Mouse (Mus musculus): Measurements from ENCODE around the gene Vax2. TPM values are rescaled to one million over a fixed set of nuclear protein-coding genes. Genes with fewer than 3 reads are reported as not detected.

The Vax2 gene
- polyA plus RNA-seq, 2 experiments = 1.1 to 1.4 TPM

DNA sequence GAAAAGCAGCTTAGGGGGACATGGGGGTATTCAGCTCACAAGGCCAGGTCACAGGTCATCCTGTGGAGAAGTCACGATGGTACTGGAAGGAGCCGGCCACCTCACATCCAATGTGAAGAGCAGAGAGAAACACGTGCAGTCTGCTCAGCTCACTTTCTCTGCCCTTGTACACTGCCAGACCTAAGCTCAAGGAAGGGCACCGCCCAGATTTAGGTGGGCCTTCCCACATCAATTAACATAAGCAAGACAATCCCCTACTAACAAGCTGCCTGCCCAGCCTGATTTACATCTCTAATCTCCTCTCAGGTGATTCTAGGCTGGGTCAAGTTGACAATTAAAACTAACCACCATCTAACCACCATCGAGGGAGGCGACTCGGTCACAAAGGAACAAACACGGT is 13.1 kb upstream of the Vax2 start:
- no peak overlapping the region for H3K27ac ChIP-seq (replicated peaks; ENCODE audit: low read depth, low read length)
- H3K4me3 ChIP-seq (replicated peaks; ENCODE audit: low read length) = no peak overlapping the region
- H3K9me3 ChIP-seq (ENCODE audit: control insufficient read depth, low read length) = no peaks in the 10 kb centered on the region
- no peaks in the 10 kb centered on the region for H3K4me1 ChIP-seq (ENCODE audit: control insufficient read depth, insufficient read depth, low read length)
- WGBS = 4% methylated on average over 8 of the region's 8 CpGs
- H3K36me3 ChIP-seq (ENCODE audit: control insufficient read depth, insufficient read depth, low read length) = no peaks in the 10 kb centered on the region
- peaks cover 95% of the 10 kb centered on the region for H3K27me3 ChIP-seq (ENCODE audit: control insufficient read depth, insufficient read depth, low read length)
- DNase-seq (ENCODE audit: low spot score) (no peak), ATAC-seq (ENCODE audit: low FRiP score, low read depth) (no peak)
- no peak for TF ChIP-seq POLR2A (IDR thresholded peaks at IDR 0.05; ENCODE audit: borderline replicate concordance, extremely low read depth, insufficient read depth, insufficient read length)
- no peak overlapping the region for H3K4me2 ChIP-seq (replicated peaks; ENCODE audit: low read depth, low read length, severe bottlenecking)
- no peak overlapping the region for H3K9ac ChIP-seq (ENCODE audit: low read depth, low read length, severe bottlenecking)

DNA sequence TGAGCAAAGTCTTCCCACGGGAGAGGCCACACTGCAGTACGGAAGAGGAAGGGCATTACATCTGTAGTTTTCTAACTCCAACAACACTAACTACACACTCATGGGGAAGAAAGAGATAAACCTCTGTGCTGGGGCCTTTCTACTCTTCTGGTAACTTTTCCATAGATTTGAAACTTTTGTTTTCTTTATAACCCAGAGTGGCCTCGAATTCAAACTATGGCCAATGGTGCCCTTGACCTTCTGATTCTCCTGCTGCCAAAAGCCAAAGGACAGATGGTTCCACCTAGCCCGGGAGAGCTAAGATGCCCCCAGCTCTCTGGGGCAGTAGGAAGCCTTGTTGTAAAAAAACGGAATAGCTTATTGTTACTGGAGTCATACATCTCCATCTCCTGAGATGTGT is 11.1 kb upstream of the Vax2 start:
- ATAC-seq (ENCODE audit: low FRiP score, low read depth) = no peak
- Histone ChIP-seq H3K9ac (ENCODE audit: low read depth, low read length, severe bottlenecking) (no peak overlapping the region), H3K9me3 (ENCODE audit: control insufficient read depth, low read length) (no peaks in the 10 kb centered on the region), H3K4me1 (ENCODE audit: control insufficient read depth, insufficient read depth, low read length) (no peaks in the 10 kb centered on the region), H3K27ac (replicated peaks; ENCODE audit: low read depth, low read length) (no peak overlapping the region), H3K36me3 (ENCODE audit: control insufficient read depth, insufficient read depth, low read length) (no peaks in the 10 kb centered on the region), H3K4me3 (replicated peaks; ENCODE audit: low read length) (no peak overlapping the region), H3K27me3 (ENCODE audit: control insufficient read depth, insufficient read depth, low read length) (peaks cover 95% of the 10 kb centered on the region), H3K4me2 (replicated peaks; ENCODE audit: low read depth, low read length, severe bottlenecking) (no peak overlapping the region)
- 7% methylated on average over 5 of the region's 5 CpGs for WGBS
- no peak for TF ChIP-seq POLR2A (IDR thresholded peaks at IDR 0.05; ENCODE audit: borderline replicate concordance, extremely low read depth, insufficient read depth, insufficient read length)
- DNase-seq (ENCODE audit: low spot score) = no peak

DNA sequence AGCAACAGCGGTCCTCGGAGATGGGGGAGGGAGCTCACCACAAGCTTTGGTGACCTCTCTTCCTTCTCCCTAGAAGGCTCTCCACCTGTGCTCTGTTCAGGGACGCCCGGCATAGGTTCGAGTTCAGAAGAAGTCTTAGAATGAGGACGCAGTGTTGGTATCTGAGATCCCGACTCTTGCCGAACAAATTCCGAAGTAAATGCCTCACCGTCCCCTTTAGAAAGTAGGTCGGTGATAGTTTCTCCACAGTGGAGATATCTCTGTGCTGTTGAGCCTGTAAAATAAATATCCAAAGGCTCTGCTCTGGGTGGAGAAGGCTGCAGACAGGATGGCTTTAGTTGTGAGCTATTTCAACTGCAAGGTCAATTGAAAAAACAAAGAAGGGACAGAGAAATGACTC is 10.1 kb upstream of the Vax2 start:
- H3K27me3 ChIP-seq (ENCODE audit: control insufficient read depth, insufficient read depth, low read length) = peaks cover 95% of the 10 kb centered on the region
- no peak overlapping the region for H3K9ac ChIP-seq (ENCODE audit: low read depth, low read length, severe bottlenecking)
- no peaks in the 10 kb centered on the region for H3K36me3 ChIP-seq (ENCODE audit: control insufficient read depth, insufficient read depth, low read length)
- DNase-seq (ENCODE audit: low spot score) = no peak
- H3K4me3 ChIP-seq (replicated peaks; ENCODE audit: low read length) = no peak overlapping the region
- H3K4me2 ChIP-seq (replicated peaks; ENCODE audit: low read depth, low read length, severe bottlenecking) = no peak overlapping the region
- no peaks in the 10 kb centered on the region for H3K4me1 ChIP-seq (ENCODE audit: control insufficient read depth, insufficient read depth, low read length)
- WGBS = 5% methylated on average over 11 of the region's 11 CpGs
- no peak for ATAC-seq (ENCODE audit: low FRiP score, low read depth)
- no peak overlapping the region for H3K27ac ChIP-seq (replicated peaks; ENCODE audit: low read depth, low read length)
- H3K9me3 ChIP-seq (ENCODE audit: control insufficient read depth, low read length) = no peaks in the 10 kb centered on the region
- TF ChIP-seq POLR2A (IDR thresholded peaks at IDR 0.05; ENCODE audit: borderline replicate concordance, extremely low read depth, insufficient read depth, insufficient read length) = no peak

DNA sequence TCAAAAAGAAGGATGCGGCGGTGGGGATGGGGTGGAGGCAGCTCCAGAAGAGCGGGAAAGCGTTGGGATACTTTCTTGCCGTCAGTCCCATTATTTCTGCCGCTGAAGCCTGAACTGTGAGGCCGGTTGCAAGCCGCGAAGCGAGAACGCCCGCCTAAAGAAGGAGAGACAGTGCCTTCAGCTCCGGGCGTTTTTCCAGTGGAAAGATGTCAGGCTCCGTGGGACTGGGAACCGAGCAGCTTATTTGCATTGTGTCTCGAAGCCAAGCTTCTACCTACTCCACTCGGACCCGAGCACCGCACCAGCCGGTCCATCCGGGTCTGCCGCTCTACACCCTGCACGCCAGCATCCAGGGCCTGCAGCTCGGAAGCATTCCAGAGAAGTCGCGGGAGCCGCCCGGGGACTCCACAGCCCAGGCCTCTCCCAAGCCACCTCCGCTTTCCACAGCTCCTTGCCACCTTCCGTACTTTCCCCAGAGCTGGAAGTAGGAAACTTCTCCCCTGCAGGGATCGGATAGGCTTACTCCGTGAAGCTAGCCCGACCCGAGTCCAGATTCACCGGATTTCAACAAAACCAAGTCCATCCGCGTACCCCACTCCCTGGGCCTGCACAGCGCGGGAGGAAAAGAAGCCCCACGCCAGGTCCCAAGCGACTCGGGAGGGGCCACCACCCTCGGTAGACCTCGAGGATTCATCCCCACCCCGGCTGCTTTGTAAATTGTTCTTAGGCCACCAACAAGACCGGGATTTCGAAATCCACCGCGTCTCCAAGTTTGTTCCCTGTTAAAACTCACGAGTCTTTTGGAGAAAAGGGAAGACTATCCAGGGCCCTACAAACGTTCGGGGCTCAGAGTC is 8.7 kb upstream of the Vax2 start:
- Histone ChIP-seq H3K27me3 (ENCODE audit: control insufficient read depth, insufficient read depth, low read length) (peaks cover 95% of the 10 kb centered on the region), H3K9me3 (ENCODE audit: control insufficient read depth, low read length) (no peaks in the 10 kb centered on the region), H3K36me3 (ENCODE audit: control insufficient read depth, insufficient read depth, low read length) (no peaks in the 10 kb centered on the region), H3K27ac (replicated peaks; ENCODE audit: low read depth, low read length) (no peak overlapping the region), H3K9ac (ENCODE audit: low read depth, low read length, severe bottlenecking) (no peak overlapping the region), H3K4me2 (replicated peaks; ENCODE audit: low read depth, low read length, severe bottlenecking) (peak overlapping the region; percentile 14), H3K4me1 (ENCODE audit: control insufficient read depth, insufficient read depth, low read length) (no peaks in the 10 kb centered on the region), H3K4me3 (replicated peaks; ENCODE audit: low read length) (peak overlapping the region; percentile 18)
- DNase-seq (ENCODE audit: low spot score) (no peak), ATAC-seq (ENCODE audit: low FRiP score, low read depth) (no peak; the same call in 1 of the 2 replicates)
- WGBS = 2% methylated on average over 53 of the region's 53 CpGs
- TF ChIP-seq POLR2A (IDR thresholded peaks at IDR 0.05; ENCODE audit: borderline replicate concordance, extremely low read depth, insufficient read depth, insufficient read length) = no peak

DNA sequence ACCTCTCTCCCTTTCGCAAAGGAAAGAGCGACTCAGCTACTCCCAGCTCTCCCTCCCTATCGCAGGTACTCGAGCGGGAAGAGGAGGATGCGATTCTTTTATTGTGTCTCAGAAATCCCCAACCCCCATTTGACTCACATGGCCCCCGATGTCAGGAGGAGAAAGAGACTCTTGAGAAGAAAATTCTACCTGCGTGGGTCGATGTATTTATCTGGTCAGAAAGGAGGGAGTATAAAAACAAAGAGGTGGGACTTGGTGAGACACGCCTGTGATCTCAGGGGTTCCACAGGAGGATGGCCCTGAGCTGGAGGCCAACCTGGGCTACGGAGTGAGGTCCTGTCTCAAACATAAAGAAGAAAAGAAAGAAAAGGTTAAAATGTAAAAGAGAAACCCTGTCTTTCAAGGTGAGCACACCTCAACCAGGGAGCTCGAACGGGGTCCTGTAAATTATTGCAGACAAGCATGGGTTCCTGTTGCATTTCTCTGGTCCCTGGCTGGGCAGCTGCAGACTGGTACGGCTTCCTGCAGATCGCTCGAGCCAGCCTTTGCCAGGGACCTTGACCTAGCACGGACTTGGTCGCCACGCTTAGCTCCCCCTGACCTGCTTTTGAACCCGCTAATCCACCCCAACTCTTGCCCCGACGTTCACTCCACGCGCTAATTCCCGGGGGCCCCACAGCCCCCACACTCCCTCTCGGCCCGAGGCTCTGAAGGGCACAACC is 7.9 kb upstream of the Vax2 start:
- Histone ChIP-seq H3K9me3 (ENCODE audit: control insufficient read depth, low read length) (no peaks in the 10 kb centered on the region), H3K4me3 (replicated peaks; ENCODE audit: low read length) (no peak overlapping the region), H3K4me2 (replicated peaks; ENCODE audit: low read depth, low read length, severe bottlenecking) (no peak overlapping the region), H3K36me3 (ENCODE audit: control insufficient read depth, insufficient read depth, low read length) (no peaks in the 10 kb centered on the region), H3K27ac (replicated peaks; ENCODE audit: low read depth, low read length) (no peak overlapping the region), H3K9ac (ENCODE audit: low read depth, low read length, severe bottlenecking) (0 out of 2 replicates have a peak overlapping the region, but pooled peaks have one; percentile 12), H3K4me1 (ENCODE audit: control insufficient read depth, insufficient read depth, low read length) (no peaks in the 10 kb centered on the region), H3K27me3 (ENCODE audit: control insufficient read depth, insufficient read depth, low read length) (peaks cover 94% of the 10 kb centered on the region)
- TF ChIP-seq POLR2A (IDR thresholded peaks at IDR 0.05; ENCODE audit: borderline replicate concordance, extremely low read depth, insufficient read depth, insufficient read length) = no peak
- 2% methylated on average over 27 of the region's 27 CpGs for WGBS
- ATAC-seq (ENCODE audit: low FRiP score, low read depth) (no peak), DNase-seq (ENCODE audit: low spot score) (no peak)

Measured in limb, embryonic 14.5 days (tissue).